Mouse (Mus musculus): ENCODE measurements around the gene Gm4744. TPM values are rescaled to one million over a fixed set of nuclear protein-coding genes. Genes with fewer than 3 reads are reported as not detected.

Gm4744 gene
- not detected in 2 replicates for polyA plus RNA-seq (2012; rRNA removed)

GRCm38 (mm10) chr6:40951770-40952169 is at the start of gene Gm4744:
TSS of gene Gm4744 (minus strand) at chr6:40951870.

GRCm38 (mm10) chr6:40999379-40999778 is 47.7 kb upstream of the Gm4744 start, which contains the start of gene Gm2663:
TSS of gene Gm2663 (minus strand) at chr6:40999479.

GRCm38 (mm10) chr6:40964454-40964853 is 12.8 kb upstream of the Gm4744 start, which contains the start of gene 1810009J06Rik:
TSS of gene 1810009J06Rik (plus strand) at chr6:40964754.

GRCm38 (mm10) chr6:40940457-40940856 is 11.2 kb downstream of the Gm4744 start, which contains the start of gene 1700074P13Rik:
TSS of gene 1700074P13Rik (minus strand) at chr6:40940557.

GRCm38 (mm10) chr6:40900287-40900686 is 51.4 kb downstream of the Gm4744 start, which contains the start of gene Prss58:
TSS of gene Prss58 (minus strand) at chr6:40900387.

Other genes with a start within 250 kb of the Gm4744 start
- gene Moxd2, start 64.4 kb downstream of the Gm4744 start, polyA plus RNA-seq (2012; rRNA removed): not detected in 2 replicates
- gene Prss58, start 51.5 kb downstream of the Gm4744 start, polyA plus RNA-seq (2012; rRNA removed): not detected in 2 replicates
- gene 1700074P13Rik, start 11.3 kb downstream of the Gm4744 start, polyA plus RNA-seq (2012; rRNA removed): not detected in 2 replicates
- gene 1810009J06Rik, start 12.9 kb upstream of the Gm4744 start, polyA plus RNA-seq (2012; rRNA removed): not detected in 2 replicates
- gene Gm2663, start 47.6 kb upstream of the Gm4744 start, polyA plus RNA-seq (2012; rRNA removed): not detected in 2 replicates
- 0.09 and 0.81 TPM in 2 replicates for gene 2210010C04Rik, start 83.6 kb upstream of the Gm4744 start, polyA plus RNA-seq (2012; rRNA removed)